Mouse (Mus musculus) right cerebral cortex, postnatal 10 days (tissue): Measurements from ENCODE around the gene Rtn4rl1.
A peak's percentile ranks its signal among the peaks of the same experiment; 100 is the strongest.
"Not testable (repeated sequence)": the region's sequence is repeated elsewhere in the genome, so short reads cannot be mapped to it uniquely, and the experiment has no call there.

Source experiments
- DNase-seq, 2 experiments: peaks; one replicate each; pipeline ENCODE4 v3.0.0; 2021; ENCODE audit warnings: low spot score in 2 of 2

The Rtn4rl1 gene

GRCm38 (mm10) chr11:75270985-75271434 is 77.4 kb downstream of the Rtn4rl1 start:
- peak; percentile 80 to 87 for DNase-seq

- no peak for DNase-seq
These were observed 79.9 kb downstream of the Rtn4rl1 start for GRCm38 (mm10) chr11:75273466-75273865.

- DNase-seq: no peak
These were observed 81.5 kb downstream of the Rtn4rl1 start for GRCm38 (mm10) chr11:75275035-75275434.

- no peak for DNase-seq
These were observed 84.5 kb downstream of the Rtn4rl1 start for GRCm38 (mm10) chr11:75278115-75278514.

GRCm38 (mm10) chr11:75279013-75279341 is 85.4 kb downstream of the Rtn4rl1 start:
- no peak for DNase-seq

- DNase-seq: no peak
These were observed 85.9 kb downstream of the Rtn4rl1 start for GRCm38 (mm10) chr11:75279342-75280065.

- no peak for DNase-seq
These were observed 86.5 kb downstream of the Rtn4rl1 start for GRCm38 (mm10) chr11:75280066-75280410.

GRCm38 (mm10) chr11:75280435-75281001 is 86.9 kb downstream of the Rtn4rl1 start:
- DNase-seq: no peak

- DNase-seq: no peak
These were observed 88.0 kb downstream of the Rtn4rl1 start for GRCm38 (mm10) chr11:75281380-75282256.

- no peak for DNase-seq
These were observed 89.0 kb downstream of the Rtn4rl1 start for GRCm38 (mm10) chr11:75282496-75283120.

- not testable (repeated sequence) for DNase-seq
These were observed 90.2 kb downstream of the Rtn4rl1 start for GRCm38 (mm10) chr11:75283784-75284183.

GRCm38 (mm10) chr11:75285893-75286467 is 92.4 kb downstream of the Rtn4rl1 start:
- peak in 1 of 2 experiments; percentile 24 for DNase-seq

- peak in 1 of 2 experiments; percentile 18 for DNase-seq
These were observed 93.3 kb downstream of the Rtn4rl1 start for GRCm38 (mm10) chr11:75286868-75287267.

- DNase-seq: no peak
These were observed 94.4 kb downstream of the Rtn4rl1 start for GRCm38 (mm10) chr11:75287940-75288339.

GRCm38 (mm10) chr11:75288517-75288916 is 94.9 kb downstream of the Rtn4rl1 start:
- no peak for DNase-seq

GRCm38 (mm10) chr11:75289120-75289519 is 95.5 kb downstream of the Rtn4rl1 start:
- DNase-seq: no peak

GRCm38 (mm10) chr11:75290566-75291271 is 97.1 kb downstream of the Rtn4rl1 start:
- DNase-seq: peak; percentile 94 to 95

GRCm38 (mm10) chr11:75291389-75292215 is 98.0 kb downstream of the Rtn4rl1 start:
- DNase-seq: peak; percentile 84 to 90

- peak; percentile 57 to 77 for DNase-seq
These were observed 98.7 kb downstream of the Rtn4rl1 start for GRCm38 (mm10) chr11:75292281-75292680.

GRCm38 (mm10) chr11:75293852-75294361 is 100.3 kb downstream of the Rtn4rl1 start:
- DNase-seq: peak in 1 of 2 experiments; percentile 59
